Mouse (Mus musculus): Measurements from ENCODE around the gene Dgat2.

Dgat2 gene

DNA sequence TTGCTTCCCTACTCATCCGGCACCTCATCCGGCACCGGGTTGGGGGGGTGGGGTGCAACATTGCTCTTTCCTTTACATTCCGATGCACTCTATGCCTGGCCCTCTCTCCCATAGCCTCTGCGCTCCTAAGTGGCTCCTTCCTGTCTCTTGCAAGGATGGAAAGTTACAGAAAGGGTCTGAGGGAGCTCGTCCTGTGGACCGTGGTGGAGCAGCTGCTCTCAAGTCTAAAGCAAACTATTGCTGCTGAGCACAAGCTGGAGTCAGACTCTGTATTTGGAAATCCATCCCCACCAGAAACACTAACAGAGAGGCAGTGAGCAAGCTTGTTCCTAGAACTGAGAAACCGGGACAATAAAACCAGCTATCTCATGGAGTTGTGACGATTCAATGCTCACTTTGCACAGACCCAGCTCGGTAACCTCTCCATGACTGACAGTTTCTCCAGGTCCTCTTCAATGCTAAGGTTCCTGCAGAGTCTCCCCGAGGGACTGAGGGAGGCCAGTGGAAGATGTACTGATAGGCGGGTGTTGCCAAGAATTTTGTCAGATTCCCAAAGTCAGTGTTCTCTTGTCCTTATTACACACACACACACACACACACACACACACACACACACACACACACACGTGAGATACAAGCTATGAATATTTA is 42.6 kb downstream of the Dgat2 start:
- DNase-seq (ENCODE audit: low spot score) = no peak

DNA sequence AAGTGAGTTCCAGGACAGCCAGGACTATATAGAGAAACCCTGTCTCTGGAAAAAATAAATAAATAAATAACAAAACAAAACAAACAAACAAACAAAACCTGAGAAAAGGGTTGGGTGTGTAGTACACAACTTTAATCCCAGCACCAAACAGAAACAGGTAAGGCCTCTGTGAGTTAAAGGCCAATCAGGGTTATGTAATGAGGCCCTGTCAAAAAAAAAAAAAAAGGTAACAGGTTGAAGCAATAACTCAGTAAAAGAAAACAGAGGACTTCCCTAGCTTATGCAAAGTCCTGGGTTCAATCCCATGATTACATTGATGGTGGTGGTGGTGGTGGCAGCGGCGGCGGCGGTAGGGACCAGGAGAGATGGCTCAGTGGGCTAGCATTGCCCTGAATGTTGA is 45.0 kb downstream of the Dgat2 start:
- DNase-seq (ENCODE audit: low spot score) = no peak

DNA sequence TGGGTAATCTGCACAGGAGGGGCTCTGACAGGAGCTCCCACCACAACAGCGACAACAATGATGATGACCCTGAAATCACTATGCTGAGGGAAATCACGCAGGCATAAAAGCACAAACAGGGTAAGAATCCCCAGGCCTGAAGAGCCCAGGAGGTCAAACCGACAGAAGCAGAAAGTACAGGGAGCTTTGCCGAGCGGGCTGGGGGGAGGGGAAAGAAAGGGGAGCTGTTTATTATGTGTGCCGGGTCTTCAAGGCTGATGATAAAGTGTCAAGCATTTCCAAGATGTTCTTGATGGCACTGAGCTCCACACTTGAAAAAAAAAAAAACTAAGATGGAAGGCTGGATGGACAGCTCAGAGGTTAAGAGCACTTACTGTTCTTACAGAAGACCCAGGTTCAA is 45.7 kb downstream of the Dgat2 start:
- no peak for DNase-seq (ENCODE audit: low spot score)

DNA sequence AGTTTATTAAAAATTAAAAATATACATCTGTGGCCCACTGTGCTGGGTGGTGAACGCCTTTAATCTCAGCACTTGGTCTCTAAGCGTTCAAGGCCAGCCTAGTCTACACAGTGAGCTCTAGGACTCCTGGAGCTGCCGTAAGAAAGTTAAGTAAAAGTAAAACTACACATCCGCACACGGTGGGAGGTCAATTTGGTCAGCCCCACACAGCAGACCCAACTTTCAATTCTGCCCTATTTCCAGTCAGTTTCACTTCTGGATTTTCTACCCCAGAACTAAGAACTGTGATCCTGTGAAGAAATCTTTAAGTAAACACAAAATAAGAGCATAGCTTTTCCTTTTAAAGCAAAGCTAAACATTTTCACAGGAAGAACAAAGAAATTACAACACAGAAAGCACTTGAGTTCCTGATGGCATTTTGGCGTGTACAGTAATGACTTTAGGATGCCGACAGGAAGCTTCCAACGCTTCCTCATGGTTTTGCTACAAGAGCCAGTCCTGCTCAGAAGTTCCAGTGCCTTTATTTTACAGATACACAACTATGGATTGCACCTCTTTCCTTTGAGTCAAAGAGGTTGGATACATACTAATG is 48.6 kb downstream of the Dgat2 start:
- DNase-seq (ENCODE audit: low spot score) = no peak

DNA sequence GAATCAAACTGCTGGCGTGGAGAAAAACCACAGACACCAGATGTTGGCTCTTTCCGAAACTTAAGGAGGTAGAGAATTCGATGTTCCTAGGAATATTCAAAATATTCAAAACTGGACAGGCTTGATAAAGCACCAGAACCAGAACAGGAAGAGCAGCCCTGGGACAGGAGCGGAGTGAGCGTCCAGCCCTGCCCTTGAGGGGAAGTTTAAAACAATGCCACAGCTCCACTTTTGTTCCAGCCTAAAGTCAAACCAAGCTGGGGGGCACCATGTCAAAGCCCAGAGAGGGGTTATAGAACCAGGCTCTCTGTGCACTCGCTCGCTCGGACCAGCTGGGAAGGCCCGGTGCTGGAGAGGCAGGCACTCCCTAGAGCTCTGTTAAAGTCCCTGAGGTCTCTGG is 49.9 kb downstream of the Dgat2 start:
- no peak for DNase-seq (ENCODE audit: low spot score)

DNA sequence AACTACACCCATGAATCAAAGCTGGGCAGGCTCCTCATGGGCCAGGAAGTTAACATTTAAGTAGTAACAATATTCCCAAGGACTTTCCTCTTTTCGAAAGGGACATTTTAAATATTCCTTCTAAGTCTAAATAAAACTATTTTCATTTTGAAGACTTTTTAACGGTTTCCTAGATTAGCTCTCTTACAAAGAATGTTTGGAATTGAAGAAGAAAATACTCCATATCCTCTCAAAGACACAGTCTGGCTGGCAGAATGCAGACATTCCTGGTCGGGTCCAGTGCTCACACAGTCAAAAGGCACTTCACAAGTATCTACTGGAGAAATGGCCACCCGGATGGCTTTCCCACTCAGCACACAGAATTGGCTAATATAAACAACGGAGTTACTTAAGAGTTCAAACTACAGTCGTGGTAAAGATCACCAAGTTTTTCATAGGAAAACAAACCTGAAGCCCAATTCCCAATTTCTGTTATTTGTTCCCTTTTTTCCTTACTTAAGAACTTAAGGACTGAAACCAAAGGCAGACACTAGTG is 50.6 kb downstream of the Dgat2 start:
- DNase-seq (ENCODE audit: low spot score) = no peak

DNA sequence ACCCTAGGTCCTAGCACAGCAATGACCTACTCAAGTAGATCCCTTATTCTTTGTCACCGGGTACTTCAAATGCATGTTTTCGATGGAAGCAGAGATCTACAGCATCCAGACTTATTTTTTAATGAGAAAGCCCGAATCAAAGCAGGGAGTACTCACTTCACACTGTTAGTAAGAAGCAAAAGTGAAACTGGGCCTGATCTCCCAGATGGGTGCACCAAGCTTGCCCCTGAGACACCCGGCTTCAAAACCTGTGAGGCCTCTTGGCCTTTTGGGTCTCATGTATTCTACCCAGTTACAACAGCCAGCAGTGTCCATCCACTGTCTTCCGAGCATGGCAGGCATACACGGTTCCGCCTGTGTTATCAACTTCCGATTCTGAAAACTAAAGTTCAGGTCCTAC is 53.6 kb downstream of the Dgat2 start:
- DNase-seq (ENCODE audit: low spot score) = no peak

DNA sequence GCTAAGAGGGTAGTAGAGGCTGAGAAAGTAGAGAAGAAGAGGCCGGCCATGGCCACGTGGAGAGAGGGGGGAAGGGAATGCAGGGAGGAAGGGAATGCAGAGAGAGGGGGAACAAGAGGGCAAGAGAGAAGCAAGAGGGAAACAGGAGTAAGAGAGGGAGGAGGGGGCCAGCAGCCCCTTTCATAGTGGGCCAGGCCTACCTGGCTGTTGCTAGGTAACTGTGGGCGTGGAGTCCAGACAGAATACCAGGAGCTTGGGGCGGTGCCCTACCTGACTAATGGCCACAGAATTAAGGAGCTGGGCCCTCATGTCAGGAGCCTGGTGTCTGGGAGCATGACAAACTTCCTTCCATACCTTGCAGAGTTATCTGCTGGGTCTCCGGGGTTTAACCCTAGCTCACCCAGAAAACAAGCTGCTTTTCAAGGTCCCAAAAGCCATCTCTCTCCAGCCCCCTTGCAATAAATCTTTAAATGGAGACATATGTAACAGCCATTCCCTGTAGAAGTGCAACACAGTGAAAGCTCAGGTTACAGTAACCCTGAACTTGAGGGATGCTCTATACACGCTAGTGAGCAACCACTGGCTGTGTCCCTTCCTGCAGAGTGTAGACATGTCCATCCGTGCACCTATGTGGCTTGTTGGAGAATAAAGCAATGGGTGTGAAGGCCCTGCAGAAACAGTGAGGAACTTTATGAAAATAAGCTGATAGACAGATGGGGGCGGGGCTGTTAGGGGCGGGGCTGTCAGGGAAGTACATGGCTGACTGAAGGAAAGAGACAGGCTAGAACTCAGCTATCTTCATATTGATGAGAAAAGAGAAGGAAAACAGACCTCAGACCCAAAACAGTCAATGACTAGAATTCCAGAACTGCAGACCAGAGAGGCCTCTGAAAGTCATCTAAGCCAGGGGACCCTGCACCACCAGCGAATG is 54.2 kb downstream of the Dgat2 start:
- no peak for DNase-seq (ENCODE audit: low spot score)

DNA sequence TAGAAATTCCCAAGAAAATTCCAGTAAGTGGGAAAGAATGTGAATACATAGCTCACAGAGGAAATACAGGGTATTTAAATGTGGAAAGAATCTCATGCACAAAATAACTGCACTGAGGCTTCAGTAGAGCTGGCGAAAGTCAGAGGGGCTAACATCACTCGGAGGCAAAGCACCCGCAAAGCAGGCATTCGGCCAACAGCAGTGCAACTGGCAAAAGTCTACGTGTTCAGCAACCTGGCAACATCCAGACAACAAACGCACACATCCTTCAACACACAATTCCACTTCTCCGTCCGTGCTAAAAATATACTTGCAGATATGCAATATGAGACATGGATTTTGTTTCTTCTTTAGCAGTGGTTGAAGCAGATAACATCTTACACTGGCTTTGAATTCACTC is 56.5 kb downstream of the Dgat2 start:
- no peak for DNase-seq (ENCODE audit: low spot score)

DNA sequence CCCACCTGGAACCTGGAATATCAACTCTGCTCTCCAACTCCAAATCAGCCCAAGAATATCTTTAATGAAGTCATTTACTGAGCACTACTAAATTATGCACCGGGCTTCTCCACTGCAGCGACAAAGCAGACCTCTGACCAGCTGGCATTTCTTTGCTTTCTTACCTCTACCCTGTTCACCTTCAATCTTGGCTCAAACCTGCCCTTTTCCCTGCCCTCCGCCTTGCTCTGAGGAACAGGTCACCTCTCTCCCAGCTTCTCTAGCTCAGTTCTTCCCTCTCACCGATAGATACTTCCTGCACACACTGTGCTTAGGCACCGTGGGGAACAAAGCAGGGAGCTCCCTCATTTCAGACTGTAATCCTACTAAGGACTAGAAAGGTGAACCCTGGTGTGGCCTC is 59.9 kb downstream of the Dgat2 start:
- no peak for DNase-seq (ENCODE audit: low spot score)

DNA sequence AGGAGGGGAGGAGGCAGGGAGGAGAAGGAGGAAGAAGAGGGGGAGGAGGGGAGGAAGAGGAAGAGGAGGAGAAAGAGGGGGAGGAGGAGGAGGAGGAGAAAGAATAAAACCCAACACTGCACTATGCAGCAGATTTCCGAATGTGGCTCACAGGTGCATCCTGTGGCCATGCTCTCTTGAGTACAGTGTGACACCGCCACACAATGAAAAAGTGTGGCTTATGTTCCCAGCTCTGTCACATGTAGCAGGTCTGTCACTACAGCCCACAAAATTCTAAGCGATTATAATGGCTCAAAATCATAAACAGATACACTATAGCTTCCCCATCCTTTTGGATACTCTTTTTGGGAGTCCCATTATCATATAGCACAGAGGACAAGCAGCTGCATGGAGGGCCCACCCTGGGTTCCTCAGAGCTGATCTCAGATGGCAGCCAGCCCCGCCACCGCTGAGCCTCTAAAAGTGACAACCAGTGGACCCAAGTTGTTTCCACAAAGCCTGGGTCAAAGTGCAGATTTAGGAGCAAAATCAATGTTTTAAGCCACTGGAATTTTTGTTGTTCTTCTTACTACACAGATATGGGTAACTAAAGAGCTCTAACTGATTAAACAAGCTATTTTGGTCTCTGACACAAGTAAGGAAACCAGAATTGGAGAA is 61.5 kb downstream of the Dgat2 start:
- no peak for DNase-seq (ENCODE audit: low spot score)

DNA sequence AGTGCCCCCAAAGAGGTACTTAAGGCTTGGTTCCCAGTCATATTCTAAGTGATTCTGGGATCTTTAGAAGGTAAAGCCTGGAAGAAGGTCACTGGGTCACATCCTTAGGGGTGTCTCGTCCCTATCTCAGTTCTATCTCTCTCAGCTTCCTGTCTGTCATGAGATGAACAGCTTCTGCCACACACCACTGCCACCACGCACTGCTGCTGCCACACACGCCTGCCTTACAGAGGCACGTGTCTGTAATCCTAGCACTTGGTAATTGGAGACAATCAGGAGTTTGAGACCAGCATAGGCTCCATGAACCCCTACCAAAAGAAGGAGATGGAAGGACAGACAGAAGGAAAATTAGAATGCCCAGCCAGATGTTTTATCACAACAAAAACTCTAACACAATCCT is 62.4 kb downstream of the Dgat2 start:
- DNase-seq (ENCODE audit: low spot score) = no peak

DNA sequence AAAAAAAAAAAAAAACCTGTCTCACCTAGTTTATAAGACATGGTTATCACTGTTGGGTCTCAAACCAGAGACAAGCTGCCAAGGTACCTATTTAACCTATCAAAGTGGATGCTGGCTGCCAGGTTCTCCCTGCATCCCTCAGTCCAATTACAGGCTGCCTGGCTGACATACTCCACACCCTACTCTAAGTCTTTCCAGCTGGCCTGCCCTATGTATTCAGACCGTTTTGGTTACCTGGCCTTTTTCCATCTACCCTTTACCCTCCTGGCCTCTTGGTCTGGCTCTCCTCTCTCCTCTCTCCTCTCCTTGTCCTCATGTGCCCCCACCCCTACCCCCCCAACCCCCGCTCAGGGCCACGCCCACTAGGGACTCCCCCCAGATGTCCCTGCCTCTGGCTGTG is 65.7 kb downstream of the Dgat2 start:
- DNase-seq (ENCODE audit: low spot score) = no peak

DNA sequence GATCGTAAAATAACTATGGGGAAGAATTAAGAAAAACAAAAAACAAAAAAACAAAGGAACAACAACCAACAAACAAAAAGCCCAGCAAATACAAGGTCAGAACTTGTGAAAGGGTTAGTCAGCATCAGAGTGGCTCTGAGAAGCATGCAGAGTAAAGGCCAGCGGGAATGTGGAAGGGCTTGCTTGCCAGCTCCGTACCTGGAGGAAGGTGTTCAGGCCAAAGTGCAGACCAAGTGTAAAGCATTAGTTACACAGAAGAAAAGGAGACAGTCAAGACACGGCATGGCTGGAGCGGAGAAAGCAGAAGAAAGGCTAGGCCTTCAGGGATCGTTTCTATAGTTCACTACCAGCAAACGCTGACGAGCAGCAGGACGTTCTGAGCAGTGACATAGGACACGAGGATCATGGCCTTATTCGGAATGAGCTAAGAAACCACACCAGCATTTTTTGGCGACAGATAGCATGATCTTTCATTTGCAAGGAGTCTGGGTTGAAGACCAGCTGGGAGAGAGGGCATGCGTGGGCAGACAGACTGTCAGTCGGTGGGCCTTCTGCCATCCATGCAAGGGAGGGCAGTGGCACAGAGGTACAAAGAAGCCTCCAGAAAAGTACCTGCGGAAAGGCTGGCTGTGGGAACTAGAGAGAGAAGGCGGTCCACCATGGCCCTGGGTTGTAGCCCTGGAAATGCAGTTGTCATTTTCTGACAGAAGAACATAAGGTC is 68.4 kb downstream of the Dgat2 start:
- DNase-seq (ENCODE audit: low spot score) = peak; percentile 29

DNA sequence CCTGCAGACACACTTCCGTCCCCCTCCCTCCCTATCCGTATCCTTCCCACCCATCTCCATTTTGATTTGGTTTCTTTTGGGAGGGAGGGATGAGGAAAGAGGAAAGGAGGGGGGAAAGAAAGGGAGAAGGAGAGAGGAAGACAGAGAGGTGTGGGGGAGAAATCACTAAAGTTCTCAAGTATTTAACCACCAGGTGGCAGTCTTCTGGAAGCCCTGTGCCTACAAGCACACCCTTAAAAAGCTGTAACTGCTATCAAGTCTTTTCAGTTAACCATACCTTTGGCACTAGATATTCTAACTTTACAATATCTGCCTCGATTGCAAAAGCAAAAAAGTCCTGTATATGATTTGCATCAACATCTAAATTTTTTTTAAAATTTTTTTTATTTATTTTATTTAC is 75.0 kb downstream of the Dgat2 start:
- no peak for DNase-seq (ENCODE audit: low spot score)

DNA sequence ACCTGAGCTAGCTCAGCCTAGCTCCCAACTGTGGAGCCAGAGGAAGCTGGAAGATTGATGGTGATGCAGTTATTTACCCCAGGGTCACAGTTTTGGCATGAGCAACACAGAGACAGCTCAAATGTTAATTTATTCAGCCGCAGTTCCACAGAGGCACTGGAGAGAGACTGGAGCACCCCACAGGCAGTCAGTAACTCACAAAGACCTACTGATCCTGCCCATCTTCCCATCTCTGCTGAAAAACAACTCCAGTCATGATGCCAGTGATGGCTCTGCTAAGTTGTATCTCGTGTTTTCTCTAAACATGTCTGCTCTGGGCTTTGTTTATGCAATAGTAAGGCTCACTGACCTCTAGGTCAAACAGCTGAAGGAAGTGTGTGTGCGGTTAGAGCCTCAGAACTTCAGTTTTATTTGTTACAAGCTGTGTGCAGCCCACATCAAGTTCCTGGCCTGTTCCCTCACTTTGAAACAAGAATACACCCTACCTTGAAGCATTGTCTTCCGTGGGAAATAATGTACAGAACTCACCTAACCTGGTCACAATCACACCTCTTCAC is 75.7 kb downstream of the Dgat2 start:
- no peak for DNase-seq (ENCODE audit: low spot score)
